Mouse (Mus musculus) fat pad, adult 2 months (tissue): ENCODE data around the gene Baiap3.
"Not testable (repeated sequence)": the region's sequence is repeated elsewhere in the genome, so short reads cannot be mapped to it uniquely, and the experiment has no call there.

Experiments used
- DNase-seq: peaks from one replicate; pipeline ENCODE4 v3.0.0-alpha.2; 2011; ENCODE audit warnings: low read depth, low spot score; ENCODE audit errors: extremely low read depth

Baiap3 gene

DNA sequence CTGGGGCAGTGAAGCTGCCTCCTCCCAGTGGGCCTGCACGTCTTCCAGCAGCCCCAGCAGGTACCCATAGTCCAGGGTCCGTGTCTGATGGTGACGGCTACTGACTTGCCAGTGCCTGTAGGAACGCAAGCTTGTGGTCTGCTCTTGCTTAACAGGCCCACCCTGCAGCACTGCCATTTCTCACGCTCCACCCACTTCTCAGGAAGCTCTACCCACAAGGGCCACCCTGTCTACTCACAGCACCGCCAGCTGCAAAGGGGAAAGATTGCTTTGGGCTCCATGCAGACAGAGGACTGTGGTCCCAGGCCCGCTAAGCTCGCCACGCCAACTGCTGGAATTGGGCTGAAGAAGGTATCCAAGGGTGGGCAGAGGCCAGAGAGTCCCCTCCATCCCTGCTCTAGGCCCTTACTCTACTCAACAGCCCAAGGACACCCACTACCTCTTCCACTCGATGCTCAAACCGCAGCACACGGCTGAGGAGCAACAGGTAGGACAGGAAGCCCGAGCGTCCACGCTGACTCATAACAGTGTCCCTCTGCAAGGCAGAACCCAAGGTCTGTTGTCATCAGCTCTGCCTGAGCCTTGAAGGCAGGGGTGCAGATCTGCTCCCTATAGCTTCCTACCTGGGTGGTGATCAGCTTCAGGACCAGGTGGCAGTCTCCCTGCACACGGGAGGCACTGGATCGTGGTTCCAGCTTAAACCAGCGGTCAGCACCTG is 8.0 kb downstream of the Baiap3 start:
- no peak for DNase-seq

GRCm38 (mm10) chr17:25244239-25244638 is 11.9 kb downstream of the Baiap3 start:
- peak; percentile 46 for DNase-seq

- DNase-seq: no peak
These were observed 12.9 kb downstream of the Baiap3 start for GRCm38 (mm10) chr17:25243131-25243780.

GRCm38 (mm10) chr17:25239695-25240636 is 16.2 kb downstream of the Baiap3 start, which contains the start of the genes Gnptg and Tsr3:
Gene Gnptg (minus strand): TSS chr17:25240124.
Gene Tsr3 (plus strand): TSS chr17:25240170.
- DNase-seq: no peak

GRCm38 (mm10) chr17:25235635-25236034 is 20.5 kb downstream of the Baiap3 start:
- no peak for DNase-seq

- DNase-seq: not testable (repeated sequence)
These were observed 24.5 kb downstream of the Baiap3 start for GRCm38 (mm10) chr17:25231621-25232020.

- no peak for DNase-seq
These were observed 25.5 kb downstream of the Baiap3 start for GRCm38 (mm10) chr17:25230700-25231099.

DNA sequence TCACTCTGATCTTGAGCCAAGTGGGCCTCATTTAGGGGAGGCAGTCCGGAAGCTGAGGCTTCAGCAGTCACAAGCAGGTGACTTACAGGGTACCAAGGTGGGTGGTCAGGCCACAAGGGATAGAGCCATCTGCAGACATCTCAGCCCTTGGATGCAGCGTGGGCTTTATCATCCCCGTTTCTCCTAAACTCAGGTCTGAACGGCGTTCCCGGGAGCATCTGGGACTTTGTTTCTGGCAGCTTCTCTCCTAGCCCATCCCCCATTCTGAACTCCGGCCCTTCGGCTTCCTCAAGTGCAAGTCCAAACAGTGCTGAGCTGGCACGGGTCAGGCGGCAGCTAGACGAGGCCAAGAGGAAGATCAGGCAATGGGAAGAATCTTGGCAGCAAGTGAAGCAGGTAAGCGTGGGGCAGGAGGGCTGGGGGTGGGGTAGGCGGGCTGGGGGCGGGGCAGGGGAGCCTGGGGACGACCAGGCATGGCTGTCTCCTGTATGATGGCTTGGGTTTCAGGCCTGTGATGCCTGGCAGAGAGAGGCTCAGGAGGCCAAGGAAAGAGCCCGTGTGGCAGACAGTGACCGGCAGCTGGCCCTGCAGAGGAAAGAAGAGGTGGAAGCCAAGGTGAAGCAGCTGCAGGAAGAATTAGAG is 26.0 kb downstream of the Baiap3 start:
- not testable (repeated sequence) for DNase-seq

GRCm38 (mm10) chr17:25227991-25228390 is 28.2 kb downstream of the Baiap3 start:
- DNase-seq: no peak

DNA sequence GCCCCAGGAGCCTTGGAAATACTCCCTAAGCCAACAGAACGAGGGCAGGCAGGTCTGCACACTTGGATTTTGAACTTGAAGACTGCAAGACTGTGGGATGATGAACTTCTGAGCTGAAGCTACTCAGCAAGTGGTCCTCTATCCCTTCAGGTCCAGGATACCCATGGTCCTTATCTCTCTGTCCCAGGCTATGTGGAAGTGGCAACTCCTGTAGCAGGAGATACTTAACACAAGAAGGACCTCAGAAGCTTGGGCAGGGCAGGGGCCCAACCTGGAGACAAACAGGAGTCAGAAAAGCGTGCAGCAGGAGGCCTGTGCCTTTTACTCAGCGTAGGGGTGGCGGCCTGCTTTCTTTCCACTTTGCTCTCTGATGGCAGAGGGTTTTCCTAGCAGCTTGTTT is 30.5 kb downstream of the Baiap3 start:
- DNase-seq: no peak

GRCm38 (mm10) chr17:25224586-25225222 is 31.5 kb downstream of the Baiap3 start:
- DNase-seq: no peak

DNA sequence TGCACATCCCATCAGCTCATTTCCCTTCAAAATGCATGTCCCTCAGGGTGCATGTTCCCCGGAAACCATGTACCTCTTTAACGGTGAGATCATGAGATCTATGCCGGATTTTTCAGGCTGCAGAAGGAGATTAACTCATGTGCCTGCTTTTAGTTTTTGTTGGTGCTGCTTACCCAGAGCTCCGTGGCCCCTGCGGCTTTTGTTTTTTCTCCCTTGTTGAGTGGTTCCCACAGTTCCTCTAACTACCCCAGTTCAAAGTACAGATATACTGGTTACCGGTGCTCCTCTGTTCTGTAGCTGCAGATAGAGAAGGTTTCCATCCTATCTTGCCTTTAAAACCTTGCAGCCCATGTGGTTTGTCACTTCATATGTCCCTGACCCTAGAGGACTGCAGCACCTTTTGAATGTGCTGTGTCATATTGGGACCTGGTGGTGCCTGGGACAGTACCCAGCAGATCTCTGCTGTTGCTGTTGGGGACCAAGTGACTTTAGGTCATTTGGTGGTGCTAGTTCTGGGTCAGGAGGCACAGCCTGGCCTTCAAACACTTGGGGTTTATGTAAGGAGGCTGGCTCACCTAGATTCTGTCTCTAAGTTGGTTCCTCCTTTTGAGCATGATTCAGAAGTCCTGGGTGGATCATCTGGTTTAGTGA is 33.1 kb downstream of the Baiap3 start:
- DNase-seq: no peak

DNA sequence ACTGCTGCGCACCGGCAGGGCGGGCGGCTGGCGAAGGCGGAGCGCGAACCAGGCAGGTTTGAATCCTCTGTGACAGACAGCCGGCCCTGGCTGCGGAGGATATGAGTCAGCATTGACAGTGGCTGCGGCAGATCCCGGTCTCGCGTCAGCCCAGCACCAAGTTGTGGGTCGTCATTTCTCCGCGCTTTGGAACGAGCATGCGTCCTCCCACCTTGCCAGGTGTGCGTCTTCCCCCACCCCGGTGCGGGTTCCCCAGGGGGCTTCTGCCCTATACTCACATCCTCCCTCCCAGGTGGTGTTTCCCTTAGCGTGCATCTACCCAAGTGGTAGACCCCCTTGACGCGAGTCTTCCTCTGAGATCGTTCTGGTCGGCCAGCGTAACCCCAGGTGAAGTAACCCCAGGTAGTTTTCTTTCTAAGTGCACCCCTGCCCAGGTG is 33.6 kb downstream of the Baiap3 start:
- DNase-seq: not testable (repeated sequence)

- no peak for DNase-seq
These were observed 34.2 kb downstream of the Baiap3 start for GRCm38 (mm10) chr17:25221821-25222503.

DNA sequence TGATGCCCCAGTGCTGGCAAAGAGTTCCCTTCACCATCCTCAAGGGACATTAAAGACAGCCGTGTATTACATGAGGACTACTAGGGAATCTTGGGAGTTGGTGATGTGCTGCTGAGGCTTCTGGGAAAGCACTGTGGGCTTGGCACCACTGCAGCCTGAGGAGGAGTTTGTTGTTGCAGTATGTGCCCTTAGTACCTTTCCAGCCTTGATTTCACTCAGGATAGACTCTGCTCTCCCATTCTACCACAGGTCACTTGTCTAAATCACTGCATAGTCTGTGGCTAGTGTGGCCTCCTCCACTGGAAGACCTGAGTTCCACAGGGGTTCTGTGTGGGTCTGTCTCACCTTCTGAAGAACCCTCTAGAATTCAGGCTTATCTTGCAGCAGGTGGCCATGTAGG is 35.4 kb downstream of the Baiap3 start:
- no peak for DNase-seq

- no peak for DNase-seq
These were observed 36.5 kb downstream of the Baiap3 start for GRCm38 (mm10) chr17:25219492-25220295.

DNA sequence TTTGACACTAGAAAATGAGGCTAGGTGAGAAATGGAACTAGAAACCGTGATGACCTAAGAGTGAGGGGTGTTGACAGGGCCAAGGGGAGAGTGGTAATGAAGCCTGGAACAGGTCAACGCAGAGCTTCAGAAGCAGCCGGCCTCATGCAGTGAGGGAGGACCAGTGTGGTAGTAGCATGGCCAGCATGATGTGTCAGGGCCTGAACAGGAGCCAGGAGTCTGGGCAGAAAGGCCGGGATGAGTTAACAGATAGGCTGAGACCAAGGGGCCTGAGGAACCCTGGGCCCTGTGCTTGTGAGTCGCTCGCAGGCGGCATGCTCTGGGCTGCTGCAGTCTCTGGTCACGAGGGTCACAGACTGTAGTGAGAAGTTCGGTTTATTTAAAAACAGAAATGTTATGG is 37.2 kb downstream of the Baiap3 start:
- no peak for DNase-seq

GRCm38 (mm10) chr17:25215431-25215830 is 40.7 kb downstream of the Baiap3 start:
- DNase-seq: no peak
